Mouse (Mus musculus) midbrain, embryonic 16.5 days (tissue): ENCODE measurements at regions not wholly inside any gene's neighbourhood (a gene's known extent, or its start where the extent isn't known, plus 50 kb on each side); places are given as distances from the start of the nearest gene placed in this dataset.

ENCODE experiments used
- ATAC-seq: fragments of 200-750 bp; cut with Nextera tagmentation; 2 replicates; pipeline ENCODE4 v1.8.0; 2017; ENCODE audit warnings: moderate TSS enrichment
- H3K27ac ChIP-seq: fragments of 300-500 bp; sonication (generic); 2 replicates; pipeline ENCODE4 v1.5.1; 2014; ENCODE audit warnings: mild to moderate bottlenecking, low read length, mixed read lengths
- H3K27me3 ChIP-seq: fragments of 300-500 bp; sonication (generic); 2 replicates; pipeline ENCODE4 v1.6.1; 2014; ENCODE audit warnings: low read depth, low read length, mixed read lengths; ENCODE audit not compliant: control insufficient read depth, insufficient read depth
- H3K36me3 ChIP-seq: fragments of 300-500 bp; sonication (generic); 2 replicates; pipeline ENCODE4 v1.6.1; 2014; ENCODE audit warnings: mild to moderate bottlenecking, low read length, moderate library complexity, mixed read lengths; ENCODE audit not compliant: control insufficient read depth, insufficient read depth
- H3K4me1 ChIP-seq: fragments of 300-500 bp; sonication (generic); 2 replicates; pipeline ENCODE4 v1.6.1; 2014; ENCODE audit warnings: mild to moderate bottlenecking, low read length, mixed read lengths; ENCODE audit not compliant: control insufficient read depth, insufficient read depth
- H3K4me2 ChIP-seq: fragments of 300-500 bp; sonication (generic); 2 replicates; pipeline ENCODE4 v1.6.1; 2014; ENCODE audit warnings: mild to moderate bottlenecking, low read length, mixed read lengths
- H3K4me3 ChIP-seq: fragments of 300-500 bp; sonication (generic); 2 replicates; pipeline ENCODE4 v1.5.1; 2014; ENCODE audit warnings: low read depth, mild to moderate bottlenecking, low read length, moderate library complexity, mixed read lengths
- H3K9ac ChIP-seq: fragments of 300-500 bp; sonication (generic); 2 replicates; pipeline ENCODE4 v1.6.1; 2014; ENCODE audit warnings: low read depth, low read length, mixed read lengths
- H3K9me3 ChIP-seq: fragments of 300-500 bp; sonication (generic); replicated peaks from 2 replicates; pipeline ENCODE4 v1.6.1; 2014; ENCODE audit warnings: mild to moderate bottlenecking, low read length, mixed read lengths; ENCODE audit not compliant: control insufficient read depth, poor library complexity, severe bottlenecking
- WGBS: fragments of 180-500 bp; shearing (Covaris S2); extraction: QIAGEN DNeasy Blood & Tissue Kit; methylation state at CpG from one replicate; pipeline ENCODE4 v1.1.7; 2014; 5-methylcytosine and 5-hydroxymethylcytosine counted together

- H3K4me2 ChIP-seq, result no peak overlapping the region
- H3K4me3 ChIP-seq, result no peak overlapping the region
- no peak for ATAC-seq
- H3K27ac ChIP-seq, result no peak overlapping the region
- H3K4me1 ChIP-seq, result no peaks in the 10 kb centered on the region
- whole genome bisulfite sequencing, result 85% methylated on average over 3 of the region's 3 CpGs
- H3K9me3 ChIP-seq, result no peaks in the 10 kb centered on the region
- H3K36me3 ChIP-seq, result no peaks in the 10 kb centered on the region
- no peak overlapping the region for H3K9ac ChIP-seq
- no peaks in the 10 kb centered on the region for H3K27me3 ChIP-seq
These were observed 87.6 kb downstream of the Rpl10-ps3 start for GRCm38 (mm10) chr9:50257162-50257561.

GRCm38 (mm10) chr9:50244982-50245671 lies 99.6 kb downstream of the Rpl10-ps3 start:
- H3K36me3 ChIP-seq, result no peaks in the 10 kb centered on the region
- WGBS, result 15% methylated on average over 5 of the region's 5 CpGs
- ATAC-seq, result peak; percentile 93
- peaks cover 19% of the 10 kb centered on the region for H3K4me1 ChIP-seq
- no peaks in the 10 kb centered on the region for H3K9me3 ChIP-seq
- H3K27ac ChIP-seq, result peak overlapping the region; percentile 83
- H3K4me2 ChIP-seq, result no peak overlapping the region
- no peaks in the 10 kb centered on the region for H3K27me3 ChIP-seq
- peak overlapping the region; percentile 35; the same call in 1 of the 2 replicates for H3K9ac ChIP-seq
- H3K4me3 ChIP-seq, result no peak overlapping the region

- Histone ChIP-seq H3K9me3 (no peaks in the 10 kb centered on the region), H3K4me1 (peaks cover 23% of the 10 kb centered on the region), H3K36me3 (no peaks in the 10 kb centered on the region), H3K4me3 (no peak overlapping the region), H3K27me3 (no peaks in the 10 kb centered on the region), H3K9ac (no peak overlapping the region), H3K27ac (no peak overlapping the region; the same call in 1 of the 2 replicates), H3K4me2 (no peak overlapping the region)
- 50% methylated on average over 8 of the region's 8 CpGs for WGBS
- ATAC-seq, result no peak; the same call in 1 of the 2 replicates
These were observed 103.8 kb downstream of the Rpl10-ps3 start for GRCm38 (mm10) chr9:50240923-50241322.

- Histone ChIP-seq H3K9ac (no peak overlapping the region), H3K4me1 (peaks cover 11% of the 10 kb centered on the region), H3K9me3 (no peaks in the 10 kb centered on the region), H3K27me3 (no peaks in the 10 kb centered on the region), H3K27ac (no peak overlapping the region), H3K36me3 (no peaks in the 10 kb centered on the region), H3K4me3 (no peak overlapping the region), H3K4me2 (no peak overlapping the region)
- peak; percentile 58; the same call in 1 of the 2 replicates for ATAC-seq
- WGBS, result 24% methylated on average over 1 of the region's 1 CpGs
These were observed 108.9 kb downstream of the Rpl10-ps3 start for GRCm38 (mm10) chr9:50235908-50236307.

GRCm38 (mm10) chr9:50234655-50235054 lies 110.1 kb downstream of the Rpl10-ps3 start:
- WGBS, result 75% methylated on average over 6 of the region's 6 CpGs
- Histone ChIP-seq H3K27ac (no peak overlapping the region), H3K4me3 (no peak overlapping the region), H3K27me3 (no peaks in the 10 kb centered on the region), H3K9ac (no peak overlapping the region), H3K4me2 (no peak overlapping the region), H3K36me3 (no peaks in the 10 kb centered on the region), H3K9me3 (no peaks in the 10 kb centered on the region), H3K4me1 (peaks cover 9% of the 10 kb centered on the region)
- ATAC-seq, result no peak

- no peaks in the 10 kb centered on the region for H3K27me3 ChIP-seq
- WGBS, result 83% methylated on average over 4 of the region's 4 CpGs
These were observed 111.7 kb downstream of the Rpl10-ps3 start for GRCm38 (mm10) chr9:50232958-50233510.

GRCm38 (mm10) chr9:50210481-50210880 lies 134.3 kb downstream of the Rpl10-ps3 start:
- no peaks in the 10 kb centered on the region for H3K4me1 ChIP-seq
- no peak overlapping the region for H3K9ac ChIP-seq
- no peak for ATAC-seq
- no peaks in the 10 kb centered on the region for H3K27me3 ChIP-seq
- H3K27ac ChIP-seq, result no peak overlapping the region
- WGBS, result 88% methylated on average over 5 of the region's 5 CpGs
- no peak overlapping the region for H3K4me2 ChIP-seq
- H3K36me3 ChIP-seq, result no peaks in the 10 kb centered on the region
- H3K9me3 ChIP-seq, result no peaks in the 10 kb centered on the region
- no peak overlapping the region for H3K4me3 ChIP-seq

More at GRCm38 (mm10) chr9:50232958-50233510, 111.7 kb downstream of the Rpl10-ps3 start:
- Histone ChIP-seq H3K4me1 (peaks cover 9% of the 10 kb centered on the region), H3K36me3 (no peaks in the 10 kb centered on the region), H3K9ac (no peak overlapping the region), H3K9me3 (no peaks in the 10 kb centered on the region), H3K4me3 (no peak overlapping the region), H3K27ac (0 out of 2 replicates have a peak overlapping the region, but pooled peaks have one; percentile 37), H3K4me2 (no peak overlapping the region)
- ATAC-seq, result no peak

- 81% methylated on average over 7 of the region's 7 CpGs for WGBS
- Histone ChIP-seq H3K36me3 (no peaks in the 10 kb centered on the region), H3K27ac (no peak overlapping the region), H3K9ac (no peak overlapping the region), H3K9me3 (no peaks in the 10 kb centered on the region), H3K4me1 (no peaks in the 10 kb centered on the region), H3K4me3 (no peak overlapping the region), H3K4me2 (no peak overlapping the region), H3K27me3 (no peaks in the 10 kb centered on the region)
- ATAC-seq, result no peak
These were observed 145.1 kb downstream of the Rpl10-ps3 start for GRCm38 (mm10) chr9:50199422-50200218.
